Mouse (Mus musculus): Measurements from ENCODE around the gene Cobll1. TPM values are rescaled to one million over a fixed set of nuclear protein-coding genes. Genes with fewer than 3 reads are reported as not detected.

The Cobll1 gene
- polyA plus RNA-seq, 1 experiment from 2014 or later, result 2.7 TPM

DNA sequence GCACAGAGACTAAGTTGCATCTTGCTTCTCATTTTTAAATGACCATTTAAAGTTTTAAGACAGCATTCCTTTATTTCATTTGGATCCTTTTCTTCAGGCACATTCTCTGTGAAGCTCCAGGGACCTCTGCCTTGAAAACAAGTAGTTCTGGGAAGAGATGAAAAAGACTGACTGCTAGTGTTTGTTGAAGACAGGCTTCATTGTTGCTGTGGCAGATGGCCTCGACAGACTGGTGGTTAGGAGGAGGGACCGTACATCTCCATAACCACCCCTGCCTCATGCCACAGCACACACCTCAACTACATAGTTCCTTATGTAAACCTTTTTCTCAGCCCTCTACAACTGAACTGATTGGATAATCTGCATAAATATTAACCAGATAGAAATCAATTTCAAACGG is 161.7 kb downstream of the Cobll1 start:
- no peaks in the 10 kb centered on the region for H3K4me1 ChIP-seq (ENCODE audit: control insufficient read depth, insufficient read depth, low read length)
- H3K27ac ChIP-seq (ENCODE audit: low read depth, low read length), result no peak overlapping the region
- no peak overlapping the region for H3K4me2 ChIP-seq (ENCODE audit: low read depth, low read length)
- no peak for ATAC-seq (ENCODE audit: low read depth)
- H3K36me3 ChIP-seq (ENCODE audit: control insufficient read depth, insufficient read depth, low read length), result no peaks in the 10 kb centered on the region
- WGBS, result 62% methylated on average over 3 of the region's 3 CpGs
- H3K9ac ChIP-seq (replicated peaks; ENCODE audit: low read depth, low read length), result no peak overlapping the region
- H3K9me3 ChIP-seq (ENCODE audit: control insufficient read depth, low read length), result no peaks in the 10 kb centered on the region
- no peaks in the 10 kb centered on the region for H3K27me3 ChIP-seq (ENCODE audit: control insufficient read depth, insufficient read depth, low read length)
- no peak overlapping the region for H3K4me3 ChIP-seq (ENCODE audit: low read depth, low read length)

- Histone ChIP-seq H3K36me3 (ENCODE audit: control insufficient read depth, insufficient read depth, low read length) (no peaks in the 10 kb centered on the region), H3K27ac (ENCODE audit: low read depth, low read length) (no peak overlapping the region), H3K27me3 (ENCODE audit: control insufficient read depth, insufficient read depth, low read length) (no peaks in the 10 kb centered on the region), H3K4me2 (ENCODE audit: low read depth, low read length) (no peak overlapping the region), H3K9ac (replicated peaks; ENCODE audit: low read depth, low read length) (no peak overlapping the region), H3K9me3 (ENCODE audit: control insufficient read depth, low read length) (no peaks in the 10 kb centered on the region), H3K4me1 (ENCODE audit: control insufficient read depth, insufficient read depth, low read length) (no peaks in the 10 kb centered on the region), H3K4me3 (ENCODE audit: low read depth, low read length) (no peak overlapping the region)
- WGBS, result 80% methylated on average over 5 of the region's 5 CpGs
- ATAC-seq (ENCODE audit: low read depth), result no peak
Measured at GRCm38 (mm10) chr2:65075840-65076239, 163.4 kb downstream of the Cobll1 start.

GRCm38 (mm10) chr2:65075431-65075830 is 163.8 kb downstream of the Cobll1 start:
- H3K27ac ChIP-seq (ENCODE audit: low read depth, low read length), result no peak overlapping the region
- H3K9me3 ChIP-seq (ENCODE audit: control insufficient read depth, low read length), result no peaks in the 10 kb centered on the region
- 67% methylated on average over 4 of the region's 4 CpGs for WGBS

DNA sequence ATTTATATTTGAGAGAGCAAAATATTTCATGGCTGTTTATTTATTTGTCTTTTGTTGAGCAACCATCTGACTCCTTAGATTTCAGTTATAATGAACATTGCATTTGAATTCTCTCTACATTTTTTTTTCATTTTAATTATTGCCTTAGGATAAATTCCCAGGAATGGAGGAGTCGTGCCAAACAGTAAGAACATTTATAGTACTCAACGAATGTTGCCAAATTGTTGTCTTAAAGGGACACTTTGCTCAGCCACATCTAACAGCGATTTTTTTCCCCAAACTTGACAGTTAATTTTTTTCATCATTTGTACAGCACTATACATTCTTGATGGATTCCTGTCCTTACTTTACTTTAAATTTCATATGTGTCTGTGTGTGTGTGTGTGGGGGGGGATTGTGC is 167.0 kb downstream of the Cobll1 start:
- Histone ChIP-seq H3K9me3 (ENCODE audit: control insufficient read depth, low read length) (no peaks in the 10 kb centered on the region), H3K4me2 (ENCODE audit: low read depth, low read length) (no peak overlapping the region), H3K4me1 (ENCODE audit: control insufficient read depth, insufficient read depth, low read length) (no peaks in the 10 kb centered on the region), H3K9ac (replicated peaks; ENCODE audit: low read depth, low read length) (no peak overlapping the region), H3K27me3 (ENCODE audit: control insufficient read depth, insufficient read depth, low read length) (no peaks in the 10 kb centered on the region), H3K27ac (ENCODE audit: low read depth, low read length) (no peak overlapping the region), H3K4me3 (ENCODE audit: low read depth, low read length) (no peak overlapping the region), H3K36me3 (ENCODE audit: control insufficient read depth, insufficient read depth, low read length) (no peaks in the 10 kb centered on the region)
- 65% methylated on average over 3 of the region's 3 CpGs for WGBS
- ATAC-seq (ENCODE audit: low read depth), result no peak

More at GRCm38 (mm10) chr2:65075431-65075830, 163.8 kb downstream of the Cobll1 start:
- H3K9ac ChIP-seq (replicated peaks; ENCODE audit: low read depth, low read length), result no peak overlapping the region
- no peaks in the 10 kb centered on the region for H3K27me3 ChIP-seq (ENCODE audit: control insufficient read depth, insufficient read depth, low read length)
- no peaks in the 10 kb centered on the region for H3K4me1 ChIP-seq (ENCODE audit: control insufficient read depth, insufficient read depth, low read length)
- no peak overlapping the region for H3K4me2 ChIP-seq (ENCODE audit: low read depth, low read length)
- ATAC-seq (ENCODE audit: low read depth), result no peak
- no peak overlapping the region for H3K4me3 ChIP-seq (ENCODE audit: low read depth, low read length)
- no peaks in the 10 kb centered on the region for H3K36me3 ChIP-seq (ENCODE audit: control insufficient read depth, insufficient read depth, low read length)

DNA sequence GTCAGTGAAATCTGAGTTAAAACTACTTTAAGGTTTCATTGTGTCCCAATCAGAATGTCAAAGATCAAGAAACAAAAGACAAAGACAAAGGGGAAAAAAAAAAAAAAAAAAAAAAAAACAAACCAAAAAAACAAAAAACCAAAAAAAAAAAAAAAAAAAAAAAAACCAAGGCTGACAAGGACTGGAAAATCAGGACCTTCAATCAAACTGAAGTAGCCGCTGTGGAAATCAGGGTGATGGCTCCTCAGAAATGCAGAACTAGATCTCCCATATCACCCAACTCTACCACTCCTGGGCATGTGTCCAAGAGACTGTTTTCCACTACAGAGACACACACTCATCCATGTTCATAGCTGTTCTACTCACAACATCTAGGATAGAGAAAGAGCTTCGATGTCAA is 185.4 kb downstream of the Cobll1 start:
- no peak for ATAC-seq (ENCODE audit: low read depth)
- H3K9me3 ChIP-seq (ENCODE audit: control insufficient read depth, low read length), result no peaks in the 10 kb centered on the region
- H3K27me3 ChIP-seq (ENCODE audit: control insufficient read depth, insufficient read depth, low read length), result no peaks in the 10 kb centered on the region
- no peak overlapping the region for H3K4me3 ChIP-seq (ENCODE audit: low read depth, low read length)
- no peaks in the 10 kb centered on the region for H3K4me1 ChIP-seq (ENCODE audit: control insufficient read depth, insufficient read depth, low read length)
- no peak overlapping the region for H3K4me2 ChIP-seq (ENCODE audit: low read depth, low read length)
- 94% methylated on average over 2 of the region's 2 CpGs for WGBS
- no peaks in the 10 kb centered on the region for H3K36me3 ChIP-seq (ENCODE audit: control insufficient read depth, insufficient read depth, low read length)
- no peak overlapping the region for H3K9ac ChIP-seq (replicated peaks; ENCODE audit: low read depth, low read length)
- H3K27ac ChIP-seq (ENCODE audit: low read depth, low read length), result no peak overlapping the region

DNA sequence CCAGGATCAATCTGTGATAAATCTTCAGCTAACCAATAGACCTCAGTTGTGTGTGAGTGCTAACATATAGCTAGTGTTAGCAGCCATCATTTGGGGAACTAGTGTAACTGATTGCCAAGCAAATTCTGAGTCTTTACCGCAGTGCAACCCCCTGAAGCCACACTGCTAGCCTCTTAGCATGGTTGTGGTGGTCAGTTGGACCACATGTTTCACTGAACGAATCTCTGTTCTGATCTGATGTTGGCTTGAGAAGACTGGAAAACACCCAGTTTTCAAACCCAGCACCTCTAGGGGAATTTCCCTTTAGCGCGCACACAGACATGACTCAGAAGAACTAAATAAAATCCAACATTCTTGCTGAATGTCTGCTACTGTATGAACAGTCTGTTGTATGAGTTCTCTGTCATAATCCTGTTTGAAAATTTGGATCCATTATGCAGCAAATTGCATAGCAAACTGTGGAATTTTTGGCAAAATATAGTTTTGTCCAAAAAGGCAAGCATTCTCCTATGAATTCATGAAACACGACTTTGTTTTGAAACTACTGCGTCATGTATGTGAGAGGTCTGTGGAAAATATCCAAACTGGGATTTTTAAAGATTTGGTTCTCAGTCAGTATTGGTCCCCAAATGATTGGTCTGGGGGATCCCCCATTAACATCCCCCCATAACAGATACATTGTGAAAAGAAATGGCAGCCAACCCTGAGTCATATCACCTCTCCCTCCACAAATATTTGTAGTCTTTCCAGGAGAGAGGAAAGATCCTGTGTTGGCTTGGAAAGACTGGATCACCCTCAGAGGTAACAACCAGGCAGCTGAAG is 186.8 kb downstream of the Cobll1 start:
- no peaks in the 10 kb centered on the region for H3K9me3 ChIP-seq (ENCODE audit: control insufficient read depth, low read length)
- no peak overlapping the region for H3K4me2 ChIP-seq (ENCODE audit: low read depth, low read length)
- H3K27ac ChIP-seq (ENCODE audit: low read depth, low read length), result no peak overlapping the region
- H3K9ac ChIP-seq (replicated peaks; ENCODE audit: low read depth, low read length), result no peak overlapping the region
- no peak for ATAC-seq (ENCODE audit: low read depth)
- 93% methylated on average over 6 of the region's 6 CpGs for WGBS
- H3K4me1 ChIP-seq (ENCODE audit: control insufficient read depth, insufficient read depth, low read length), result no peaks in the 10 kb centered on the region
- no peaks in the 10 kb centered on the region for H3K36me3 ChIP-seq (ENCODE audit: control insufficient read depth, insufficient read depth, low read length)
- no peak overlapping the region for H3K4me3 ChIP-seq (ENCODE audit: low read depth, low read length)
- no peaks in the 10 kb centered on the region for H3K27me3 ChIP-seq (ENCODE audit: control insufficient read depth, insufficient read depth, low read length)

DNA sequence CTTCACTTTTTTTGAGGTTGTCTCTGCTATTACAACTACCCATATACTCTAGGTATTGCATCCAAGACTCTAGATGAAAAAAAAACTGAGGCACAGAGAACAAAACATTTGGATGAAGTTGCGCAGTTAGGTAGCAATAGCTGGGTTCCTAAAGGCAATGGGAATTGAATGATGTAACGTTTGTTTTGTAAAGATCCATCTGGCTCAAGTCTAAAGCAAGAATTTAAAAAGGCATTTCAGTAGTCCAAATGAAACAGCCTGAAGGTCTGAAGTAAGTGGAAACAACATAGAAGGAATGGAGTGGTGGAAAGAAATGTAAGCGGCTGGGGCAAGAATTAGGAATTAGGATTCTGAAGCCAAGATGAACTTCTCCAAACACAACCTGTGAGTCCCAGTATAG is 188.4 kb downstream of the Cobll1 start:
- H3K9ac ChIP-seq (replicated peaks; ENCODE audit: low read depth, low read length), result no peak overlapping the region
- no peak overlapping the region for H3K27ac ChIP-seq (ENCODE audit: low read depth, low read length)
- H3K4me1 ChIP-seq (ENCODE audit: control insufficient read depth, insufficient read depth, low read length), result no peaks in the 10 kb centered on the region
- WGBS, result 98% methylated on average over 3 of the region's 3 CpGs
- no peak for ATAC-seq (ENCODE audit: low read depth)
- no peak overlapping the region for H3K4me2 ChIP-seq (ENCODE audit: low read depth, low read length)
- no peaks in the 10 kb centered on the region for H3K9me3 ChIP-seq (ENCODE audit: control insufficient read depth, low read length)
- H3K36me3 ChIP-seq (ENCODE audit: control insufficient read depth, insufficient read depth, low read length), result no peaks in the 10 kb centered on the region
- no peak overlapping the region for H3K4me3 ChIP-seq (ENCODE audit: low read depth, low read length)
- no peaks in the 10 kb centered on the region for H3K27me3 ChIP-seq (ENCODE audit: control insufficient read depth, insufficient read depth, low read length)

DNA sequence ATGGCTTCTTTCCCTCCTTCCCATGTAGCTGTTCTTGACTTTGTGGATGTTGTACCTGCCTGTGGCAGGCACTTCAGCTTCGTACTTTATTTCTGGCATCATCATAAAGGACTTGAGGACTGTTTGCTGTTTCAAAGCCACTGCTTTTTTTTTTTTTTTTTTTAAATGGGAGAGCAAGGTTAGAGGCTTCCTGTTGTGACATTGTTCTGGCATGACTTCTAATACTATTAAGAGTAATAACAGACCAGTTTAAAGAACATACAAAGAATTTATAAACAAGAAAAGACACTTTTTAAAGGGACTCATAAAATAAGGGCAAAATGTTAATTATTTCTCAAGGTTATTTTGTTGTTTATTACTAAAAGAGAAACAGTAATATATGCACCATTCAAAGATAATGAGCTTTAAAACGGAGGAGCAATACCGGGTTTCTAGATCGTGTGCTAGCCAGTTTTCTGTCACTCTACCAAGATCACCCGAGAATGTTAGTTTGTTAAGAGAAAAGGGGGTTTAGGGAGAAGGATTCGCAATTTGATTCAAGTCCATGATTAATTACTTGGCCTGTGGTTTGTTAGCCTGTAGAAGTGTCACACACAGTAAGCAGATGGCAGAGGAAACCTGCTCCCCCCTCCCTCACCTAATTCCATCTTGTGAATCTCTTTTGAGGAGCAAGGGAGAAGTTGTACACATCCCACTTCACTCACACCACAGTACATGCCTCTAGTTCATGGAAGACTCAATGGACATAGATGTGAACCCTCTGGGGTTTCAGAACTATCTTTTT is 190.8 kb downstream of the Cobll1 start:
- no peak overlapping the region for H3K4me3 ChIP-seq (ENCODE audit: low read depth, low read length)
- no peak overlapping the region for H3K9ac ChIP-seq (replicated peaks; ENCODE audit: low read depth, low read length)
- 60% methylated on average over 6 of the region's 6 CpGs for WGBS
- no peaks in the 10 kb centered on the region for H3K27me3 ChIP-seq (ENCODE audit: control insufficient read depth, insufficient read depth, low read length)
- H3K4me2 ChIP-seq (ENCODE audit: low read depth, low read length), result no peak overlapping the region
- ATAC-seq (ENCODE audit: low read depth), result no peak
- H3K27ac ChIP-seq (ENCODE audit: low read depth, low read length), result no peak overlapping the region
- no peaks in the 10 kb centered on the region for H3K4me1 ChIP-seq (ENCODE audit: control insufficient read depth, insufficient read depth, low read length)
- H3K9me3 ChIP-seq (ENCODE audit: control insufficient read depth, low read length), result no peaks in the 10 kb centered on the region
- no peaks in the 10 kb centered on the region for H3K36me3 ChIP-seq (ENCODE audit: control insufficient read depth, insufficient read depth, low read length)
